In the genomic region with DNA sequence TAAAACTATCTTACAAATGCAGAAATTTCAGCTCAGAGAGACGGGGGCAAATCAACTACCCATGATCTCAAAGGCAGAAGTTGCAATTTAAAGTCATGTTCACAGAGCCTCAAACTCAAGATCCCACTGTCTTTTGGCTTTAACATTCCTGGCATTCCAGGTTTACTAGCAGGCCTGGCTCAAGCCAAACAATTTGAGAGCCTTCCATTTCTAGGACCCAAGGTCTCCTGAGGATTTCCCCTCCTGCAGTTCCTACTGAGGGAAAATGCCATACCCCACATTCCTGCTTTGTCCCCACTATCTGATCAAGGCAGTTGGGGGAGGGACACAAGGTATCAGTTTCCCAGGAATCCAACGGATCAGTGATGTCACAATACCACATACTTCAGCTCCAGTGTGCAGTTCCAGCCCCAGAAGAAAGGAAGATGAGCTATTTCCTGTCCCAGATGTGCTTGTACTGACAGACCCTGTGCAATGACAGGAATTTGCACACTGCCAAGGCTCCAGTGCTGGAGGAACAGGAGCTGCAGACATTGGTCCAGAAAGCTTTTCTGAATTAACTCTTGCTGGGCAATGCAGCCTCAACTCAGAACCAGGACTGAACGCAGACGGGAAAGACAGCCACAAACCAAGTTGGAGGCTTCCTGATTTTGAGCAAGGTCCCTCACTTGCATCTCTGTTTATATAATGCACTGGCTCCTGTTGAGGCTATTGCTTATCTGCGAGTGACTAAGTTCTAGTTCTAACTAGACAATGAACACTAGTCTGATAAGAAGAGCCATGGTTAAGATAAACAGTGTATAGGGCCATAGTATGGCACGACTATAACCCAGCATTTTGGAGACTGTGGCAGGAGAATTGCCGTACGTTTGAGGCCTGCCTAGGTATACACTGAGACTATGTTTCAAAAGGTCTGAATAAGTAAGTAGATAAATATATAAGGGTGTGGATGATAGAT, we compare ENCODE assay signal across 12 mouse cellular contexts. TPM values are rescaled to one million over a fixed set of nuclear protein-coding genes. Genes with fewer than 3 reads are reported as not detected.
DNase-seq lines count a peak whose midpoint lies in the region; ATAC-seq and TF ChIP-seq lines count a peak whose summit lies in the region.
"Had no signal": no experiment of that assay in that cellular context is flagged by ENCODE, and none has a peak within 500 bp of the region (broad histone marks: within the 10 kb centered on the region; RNA-seq: fewer than 3 reads in every experiment).

No protein-coding gene starts in this region.

- H3K4me1 ChIP-seq in heart, embryonic 14.5 days (ENCODE audit: control insufficient read depth in 2 of 2, insufficient read depth in 2 of 2, low read length in 2 of 2): peaks cover 6 to 12% of the 10 kb centered on the region in 2 experiments
- H3K4me1 ChIP-seq in intestine, embryonic 16.5 days (ENCODE audit: control insufficient read depth, insufficient read depth, low read length): 0 out of 2 replicates have a peak, but pooled peaks cover 3% of the 10 kb centered on the region
- H3K4me1 ChIP-seq: neural tube, embryonic 13.5 days; stomach, embryonic 15.5 days had no signal

- H3K4me3 ChIP-seq in heart, embryonic 14.5 days (ENCODE audit: control insufficient read depth in 1 of 2, insufficient read depth in 1 of 2, low read depth in 1 of 2, low read length in 2 of 2): no peak overlapping the region
- H3K4me3 ChIP-seq in intestine, embryonic 16.5 days (ENCODE audit: low read length): no peak overlapping the region
- no peak overlapping the region for H3K4me3 ChIP-seq in myocyte
- H3K4me3 ChIP-seq: erythroblast, embryonic 14.5 days; neural tube, embryonic 13.5 days; stomach, embryonic 15.5 days had no signal

- H3K79me2 ChIP-seq in myocyte (ENCODE audit: control insufficient read depth, insufficient read depth): no peaks in the 10 kb centered on the region

- H3ac ChIP-seq in myocyte (ENCODE audit: control insufficient read depth, insufficient read length): no peak overlapping the region

- no peaks in the 10 kb centered on the region for H3K9me3 ChIP-seq in heart, embryonic 14.5 days (ENCODE audit: control insufficient read depth, low read length)
- H3K9me3 ChIP-seq in intestine, embryonic 16.5 days (ENCODE audit: control insufficient read depth, low read length): no peaks in the 10 kb centered on the region
- H3K9me3 ChIP-seq: neural tube, embryonic 13.5 days; stomach, embryonic 15.5 days had no signal

- no peaks in the 10 kb centered on the region for H3K27me3 ChIP-seq in heart, embryonic 14.5 days (ENCODE audit: control insufficient read depth, insufficient read depth, low read length)
- no peaks in the 10 kb centered on the region for H3K27me3 ChIP-seq in intestine, embryonic 16.5 days (replicated peaks; ENCODE audit: control insufficient read depth, insufficient read depth, low read length)
- H3K27me3 ChIP-seq in myocyte (ENCODE audit: control insufficient read depth, insufficient read depth, insufficient read length): no peaks in the 10 kb centered on the region
- H3K27me3 ChIP-seq: neural tube, embryonic 13.5 days; stomach, embryonic 15.5 days had no signal

- 22% methylated on average over 8 of the region's 8 CpGs for WGBS in heart, embryonic 14.5 days
- WGBS in intestine, embryonic 16.5 days: 40% methylated on average over 8 of the region's 8 CpGs

- H3K27ac ChIP-seq in heart, embryonic 14.5 days (replicated peaks in 1 of 2; ENCODE audit: control insufficient read depth in 1 of 2, insufficient read depth in 1 of 2, low read depth in 2 of 2, low read length in 2 of 2): peak overlapping the region; percentile 59 to 64
- peak overlapping the region; percentile 70 for H3K27ac ChIP-seq in intestine, embryonic 16.5 days (ENCODE audit: low read length)
- H3K27ac ChIP-seq: neural tube, embryonic 13.5 days; stomach, embryonic 15.5 days had no signal

- no peak overlapping the region for H3K9ac ChIP-seq in heart, embryonic 14.5 days (ENCODE audit: low read length)
- H3K9ac ChIP-seq in intestine, embryonic 16.5 days (ENCODE audit: low read depth, low read length): no peak overlapping the region
- H3K9ac ChIP-seq: neural tube, embryonic 13.5 days; stomach, embryonic 15.5 days had no signal

- ATAC-seq in heart, embryonic 14.5 days (ENCODE audit: insufficient number of reproducible peaks, insufficient read depth, low FRiP score, low read depth): peak; percentile 55; the same call in 1 of the 2 replicates
- peak; percentile 55 for ATAC-seq in intestine, embryonic 16.5 days

- DNase-seq in heart, postnatal 4 days: no peak
- peak; percentile 16 for DNase-seq in retina, embryonic 14.5 days (ENCODE audit: low spot score)
- no peak for DNase-seq in retina, postnatal 1 day
- DNase-seq in adrenal gland, postnatal 36 days: no peak
- DNase-seq in ovary, postnatal 14 days (ENCODE audit: low spot score): no peak

- H3K4me2 ChIP-seq in heart, embryonic 14.5 days (ENCODE audit: low read length): no peak overlapping the region
- H3K4me2 ChIP-seq in intestine, embryonic 16.5 days (ENCODE audit: low read depth, low read length): no peak overlapping the region
- H3K4me2 ChIP-seq in myocyte (ENCODE audit: low read depth): peak overlapping the region; percentile 28
- H3K4me2 ChIP-seq: neural tube, embryonic 13.5 days; stomach, embryonic 15.5 days had no signal

- TF ChIP-seq POLR2A in myocyte (IDR thresholded peaks at IDR 0.05; ENCODE audit: insufficient read length, low read depth): no peak

- H3K36me3 ChIP-seq in heart, embryonic 14.5 days (ENCODE audit: control insufficient read depth, insufficient read depth, low read length): no peaks in the 10 kb centered on the region
- no peaks in the 10 kb centered on the region for H3K36me3 ChIP-seq in intestine, embryonic 16.5 days (ENCODE audit: control insufficient read depth, insufficient read depth, low read length)
- no peaks in the 10 kb centered on the region for H3K36me3 ChIP-seq in myocyte (ENCODE audit: control insufficient read depth, insufficient read depth)
- H3K36me3 ChIP-seq: neural tube, embryonic 13.5 days; stomach, embryonic 15.5 days had no signal

TF ChIP-seq in myocyte, 11 proteins besides CTCF, POLR2A, EP300 and RAD21:
- TF ChIP-seq TCF3 (IDR thresholded peaks at IDR 0.05; ENCODE audit: insufficient read length, low read depth) (no peak), POLR2AphosphoS2 (IDR thresholded peaks at IDR 0.05; ENCODE audit: insufficient read length, low read depth) (no peak), CEBPB (IDR thresholded peaks at IDR 0.05; ENCODE audit: insufficient read depth, poor library complexity, severe bottlenecking) (peak; percentile 35; the same call in 1 of the 2 replicates)
TF ChIP-seq in myocyte: peak in this region for 1.

RNA-seq across cellular contexts. Expression of a gene that starts 9.2 kb away (rescaled TPM):
- polyA plus RNA-seq in heart, embryonic 14.5 days (2014; fragmentation: Nextera tagmentation; extraction: Ambion mirVana): 18.6 and 20.7 TPM in 2 replicates
- total RNA-seq in heart, postnatal 4 days (2021): 10 to 100 TPM; 14.6 to 17.1 TPM
- polyA plus RNA-seq in intestine, embryonic 16.5 days (2015; fragmentation: Nextera tagmentation; extraction: Ambion mirVana): 14.9 and 16.5 TPM in 2 replicates
- 3.0 TPM for polyA plus RNA-seq in myocyte (2012; fragmentation: generic; extraction: Trizol)
- total RNA-seq in adrenal gland, postnatal 36 days (2021): 10 to 100 TPM; 12.0 to 13.2 TPM

RNA-seq across cellular contexts. Expression of a gene that starts 42.0 kb away (rescaled TPM):
- polyA plus RNA-seq in heart, embryonic 14.5 days (2014; fragmentation: Nextera tagmentation; extraction: Ambion mirVana): not detected in 2 replicates
- total RNA-seq in heart, postnatal 4 days (2021): not detected
- polyA plus RNA-seq in intestine, embryonic 16.5 days (2015; fragmentation: Nextera tagmentation; extraction: Ambion mirVana): not detected in 2 replicates
- polyA plus RNA-seq in myocyte (2012; fragmentation: generic; extraction: Trizol): not detected
- not detected for total RNA-seq in adrenal gland, postnatal 36 days (2021)
- polyA plus RNA-seq: erythroblast, embryonic 14.5 days; hindbrain, embryonic 11.5 days; neural tube, embryonic 13.5 days; stomach, embryonic 15.5 days had no signal
